Mouse (Mus musculus) duodenum, adult 2 months (tissue): ENCODE results near the gene Gabrd. TPM values are rescaled to one million over a fixed set of nuclear protein-coding genes. Genes with fewer than 3 reads are reported as not detected.

ENCODE experiments used
- polyA plus RNA-seq: library from polyadenylated mRNA; depleted of rRNA; stranded (reverse); fragments of >200 nt; gene quantifications from 2 replicates; pipeline ENCODE4 v1.2.3, GENCODE M21; 2012; ENCODE audit warnings: low replicate concordance; rRNA removed

The Gabrd gene
- 0.34 and 1.2 TPM in 2 replicates for polyA plus RNA-seq

GRCm38 (mm10) chr4:155397511-155398221, at the start of gene Gabrd:
Gabrd (minus strand) TSS chr4:155398112.

GRCm38 (mm10) chr4:155409058-155409776, 11.3 kb upstream of the Gabrd start, which contains the start of gene Cfap74:
Cfap74 (plus strand) TSS chr4:155409190.

GRCm38 (mm10) chr4:155361303-155361791, 36.6 kb downstream of the Gabrd start, which contains the start of gene Prkcz:
Prkcz (minus strand) TSS chr4:155361361.

Other genes starting within 250 kb of the Gabrd start
- 24.5 and 32.8 TPM in 2 replicates for gene Ski, start 175.5 kb downstream of the Gabrd start, polyA plus RNA-seq
- 55.3 and 69.9 TPM in 2 replicates for gene Faap20, start 148.3 kb downstream of the Gabrd start, polyA plus RNA-seq
- gene Prkcz, start 36.8 kb downstream of the Gabrd start, polyA plus RNA-seq, result 20.9 and 61.8 TPM in 2 replicates
- gene Cfap74, start 11.1 kb upstream of the Gabrd start, polyA plus RNA-seq, result 0.82 and 0.87 TPM in 2 replicates
- gene Tmem52, start 71.0 kb upstream of the Gabrd start, polyA plus RNA-seq, result 1.1 and 2.4 TPM in 2 replicates
- gene Gnb1, start 93.2 kb upstream of the Gabrd start, polyA plus RNA-seq, result 463 and 1,045 TPM in 2 replicates
- gene Nadk, start 164.3 kb upstream of the Gabrd start, polyA plus RNA-seq, result 106 and 132 TPM in 2 replicates
- gene Slc35e2, start 203.3 kb upstream of the Gabrd start, polyA plus RNA-seq, result 16.8 and 17.8 TPM in 2 replicates
- 28.5 and 44.9 TPM in 2 replicates for gene Cdk11b, start 226.7 kb upstream of the Gabrd start, polyA plus RNA-seq
- gene Gm10563, start 247.3 kb upstream of the Gabrd start, polyA plus RNA-seq, result not detected in 2 replicates